Mouse (Mus musculus) skeletal muscle tissue, postnatal 0 days (tissue): Measurements from ENCODE around the gene F10. TPM values are rescaled to one million over a fixed set of nuclear protein-coding genes. Genes with fewer than 3 reads are reported as not detected.

ENCODE experiments used
- polyA plus RNA-seq: library from polyadenylated mRNA; unstranded; fragments of >200 nt; fragmentation: Nextera tagmentation; extraction: Ambion mirVana; gene quantifications from 2 replicates; pipeline ENCODE4 v1.2.1, GENCODE M21; 2015

F10 gene
- 0.35 and 0.36 TPM in 2 replicates for polyA plus RNA-seq

GRCm38 (mm10) chr8:13037015-13037414, at the start of gene F10:
F10 (plus strand) TSS chr8:13037308.

GRCm38 (mm10) chr8:13025487-13026224, 11.5 kb upstream of the F10 start, which contains the start of gene F7:
F7 (plus strand) TSS chr8:13026034.

GRCm38 (mm10) chr8:13060441-13061150, 23.5 kb downstream of the F10 start, which contains the start of gene Proz:
Proz (plus strand) TSS chr8:13060914.

DNA sequence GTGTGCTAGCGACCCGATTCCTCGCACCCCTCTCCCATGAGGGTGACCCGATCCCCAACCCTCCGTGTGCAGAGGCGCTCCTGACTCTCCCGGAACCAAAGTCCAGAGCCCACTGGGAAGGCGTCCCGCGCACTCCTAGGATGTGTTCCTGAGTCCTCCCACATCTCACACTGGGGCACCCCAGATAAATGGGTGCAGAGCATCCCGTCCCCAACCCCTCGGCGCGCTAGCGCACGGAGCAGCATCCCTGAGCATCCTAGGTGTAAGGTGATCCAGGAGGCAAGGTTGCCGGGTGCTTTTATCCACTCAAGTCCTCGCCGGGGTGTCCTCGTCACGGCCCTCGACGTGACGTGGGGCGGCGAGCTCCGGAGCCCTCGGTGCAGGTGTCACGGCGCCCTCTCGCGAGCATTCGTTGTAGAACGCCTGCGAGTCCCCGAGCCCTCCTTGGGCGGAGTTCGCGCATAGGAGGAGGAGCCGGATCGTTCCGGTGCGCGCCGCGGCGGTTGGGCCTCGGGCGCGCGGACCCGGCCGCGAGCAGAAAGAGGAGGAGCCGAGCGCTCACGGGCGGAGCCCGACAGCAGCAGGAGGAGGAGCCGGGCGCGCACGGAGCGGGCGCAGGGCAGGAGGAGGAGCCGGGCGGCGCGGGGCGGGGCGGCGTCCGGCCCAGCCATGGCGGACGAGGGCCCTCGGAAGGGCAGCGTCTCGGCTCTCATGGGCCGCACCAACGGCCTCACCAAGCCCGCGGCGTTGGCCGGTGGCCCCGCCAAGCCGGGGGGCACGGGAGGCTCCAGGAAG, 68.2 kb downstream of the F10 start, which contains the start of the genes Pcid2 and Cul4a:
TSS of gene Pcid2 (minus strand) at position 373 of the 795 bp plus-strand sequence.
TSS of gene Cul4a (plus strand) at position 535 of the 795 bp plus-strand sequence.

Other genes starting within 250 kb of the F10 start
- gene Mcf2l, start 163.5 kb upstream of the F10 start, polyA plus RNA-seq = 15.1 and 16.3 TPM in 2 replicates
- gene F7, start 11.3 kb upstream of the F10 start, polyA plus RNA-seq = not detected in 2 replicates
- gene Proz, start 23.6 kb downstream of the F10 start, polyA plus RNA-seq = 0.22 TPM in 2 replicates
- 13.1 and 13.9 TPM in 2 replicates for gene Pcid2, start 68.2 kb downstream of the F10 start, polyA plus RNA-seq
- 97.1 and 103 TPM in 2 replicates for gene Cul4a, start 68.3 kb downstream of the F10 start, polyA plus RNA-seq
- gene Lamp1, start 121.9 kb downstream of the F10 start, polyA plus RNA-seq = 276 and 297 TPM in 2 replicates
- gene Grtp1, start 163.3 kb downstream of the F10 start, polyA plus RNA-seq = 8.1 and 8.7 TPM in 2 replicates
- 106 and 112 TPM in 2 replicates for gene Adprhl1, start 216.9 kb downstream of the F10 start, polyA plus RNA-seq